Mouse (Mus musculus): ENCODE results near the gene Epas1. TPM values are rescaled to one million over a fixed set of nuclear protein-coding genes. Genes with fewer than 3 reads are reported as not detected.

Epas1 gene
- total RNA-seq (2021), result 10 to 100 TPM; 80.4 to 85.4 TPM
- long read RNA-seq, experiment 1, full-length matches to known transcripts, result 59 of 96 reads
- long read RNA-seq, experiment 1, partial matches to known transcripts, result 32 of 96 reads
- long read RNA-seq, experiment 1, other reads (novel, unspliced or antisense), result 5 of 96 reads
- long read RNA-seq, experiment 2, full-length matches to known transcripts, result 18 of 32 reads
- long read RNA-seq, experiment 2, partial matches to known transcripts, result 13 of 32 reads
- long read RNA-seq, experiment 2, other reads (novel, unspliced or antisense), result 1 of 32 reads

- peak; percentile 51 to 54 for DNase-seq (ENCODE audit: low spot score in 2 of 2)
Observed at GRCm38 (mm10) chr17:86753130-86753821, at the start of gene Epas1. Gene Epas1, plus strand, starts transcription at chr17:86753700.

DNA sequence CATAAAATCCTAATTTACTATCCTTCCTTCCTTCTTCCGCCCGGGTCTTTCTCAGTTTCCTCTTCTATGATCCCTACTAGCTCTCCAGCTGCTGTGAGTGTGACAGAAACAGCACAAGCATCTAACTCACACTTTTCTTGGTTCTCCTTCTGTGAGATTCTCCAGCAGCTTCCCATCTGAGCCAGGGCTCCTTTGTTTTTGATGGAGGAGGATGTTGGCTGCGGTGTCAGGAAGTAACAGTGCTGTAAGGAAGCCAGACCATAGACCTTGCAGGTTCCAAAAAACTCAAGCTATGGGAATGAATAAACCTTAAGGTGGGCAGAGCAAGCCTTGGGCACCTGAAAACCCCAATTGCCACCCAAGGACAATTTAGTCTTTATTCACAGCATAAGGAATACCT lies 48.3 kb upstream of the Epas1 start:
- DNase-seq (ENCODE audit: low spot score in 2 of 2), result no peak

DNA sequence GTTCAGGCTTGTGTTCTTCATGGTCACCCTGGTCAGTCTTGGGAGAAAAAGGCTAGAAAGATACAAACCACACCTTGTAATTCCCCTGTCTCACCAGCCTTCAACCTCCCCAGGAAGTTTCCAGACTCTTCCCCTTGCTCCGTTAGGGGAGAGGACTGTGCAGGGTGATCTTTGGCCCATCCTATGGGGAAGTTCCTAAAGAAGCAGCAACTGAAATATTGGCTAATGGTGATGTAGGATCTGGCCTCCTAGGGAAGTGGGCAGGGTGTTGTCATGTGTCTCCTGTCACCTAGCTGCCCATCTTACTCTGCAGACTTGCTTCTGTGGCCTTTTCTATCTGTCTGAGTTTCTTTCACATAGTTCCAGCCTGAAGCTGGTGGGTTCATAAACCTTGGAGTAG lies 47.0 kb upstream of the Epas1 start:
- DNase-seq (ENCODE audit: low spot score in 2 of 2), result no peak

DNA sequence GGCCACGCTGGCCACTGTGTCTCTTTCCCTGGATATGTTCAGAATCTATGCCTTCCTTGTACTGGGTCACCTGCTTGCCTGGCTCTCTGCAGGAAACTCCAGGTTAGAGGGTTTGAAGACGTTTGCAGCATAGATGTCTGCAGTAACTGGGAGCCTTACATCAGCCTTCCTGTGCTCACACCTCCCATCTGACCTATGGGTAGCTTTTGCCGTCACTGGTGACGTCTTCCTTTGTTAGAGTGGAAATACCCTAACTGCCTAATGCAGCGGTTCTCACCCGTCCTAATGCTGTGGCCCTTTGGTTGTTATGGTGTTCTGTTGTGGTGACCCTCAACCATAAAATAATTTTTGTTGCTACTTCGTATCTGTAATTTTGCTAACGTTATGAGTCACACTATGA lies 43.7 kb upstream of the Epas1 start:
- no peak for DNase-seq (ENCODE audit: low spot score in 2 of 2)

DNA sequence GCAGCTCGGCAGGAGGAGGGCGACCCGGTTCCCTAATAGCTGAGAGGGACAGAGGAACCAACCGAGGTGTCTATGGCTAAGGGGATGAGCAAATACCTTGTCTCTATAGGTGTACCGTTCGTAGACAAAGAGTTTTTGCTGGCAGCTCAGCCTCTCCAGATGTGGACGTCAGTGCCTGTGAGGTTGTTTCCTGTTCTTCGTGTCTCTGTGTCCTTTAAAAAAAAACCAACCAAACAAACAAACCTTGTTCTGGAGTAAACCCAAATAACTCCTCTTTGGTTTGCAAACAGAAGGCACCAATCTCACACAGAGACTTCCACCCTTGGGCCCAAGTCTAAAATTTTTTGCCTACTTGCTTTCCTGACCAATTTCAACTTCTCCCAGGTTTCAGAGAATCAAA lies 43.1 kb upstream of the Epas1 start:
- no peak for DNase-seq (ENCODE audit: low spot score in 2 of 2)

DNA sequence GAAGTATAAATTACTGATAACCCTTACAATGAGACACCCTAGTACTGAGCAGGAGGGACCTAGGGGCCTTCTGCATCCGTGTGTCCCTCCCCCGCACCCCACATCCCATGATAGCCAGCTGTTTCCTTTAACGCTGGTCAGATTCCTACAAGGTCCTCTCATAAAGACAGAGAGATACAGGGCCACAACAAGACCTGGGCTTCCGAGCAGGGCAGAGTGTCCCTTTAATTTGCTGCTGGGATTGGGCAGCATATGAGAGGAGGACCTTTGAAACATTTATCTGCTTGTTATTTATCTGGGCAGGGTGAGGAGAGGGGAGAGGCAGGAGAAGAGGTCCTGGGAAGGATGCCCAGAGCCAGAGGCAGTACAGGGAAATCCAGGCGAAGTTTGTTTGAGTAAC lies 41.6 kb upstream of the Epas1 start:
- no peak for DNase-seq (ENCODE audit: low spot score in 2 of 2)

GRCm38 (mm10) chr17:86712601-86713000 lies 40.9 kb upstream of the Epas1 start:
- no peak for DNase-seq (ENCODE audit: low spot score in 2 of 2)

DNA sequence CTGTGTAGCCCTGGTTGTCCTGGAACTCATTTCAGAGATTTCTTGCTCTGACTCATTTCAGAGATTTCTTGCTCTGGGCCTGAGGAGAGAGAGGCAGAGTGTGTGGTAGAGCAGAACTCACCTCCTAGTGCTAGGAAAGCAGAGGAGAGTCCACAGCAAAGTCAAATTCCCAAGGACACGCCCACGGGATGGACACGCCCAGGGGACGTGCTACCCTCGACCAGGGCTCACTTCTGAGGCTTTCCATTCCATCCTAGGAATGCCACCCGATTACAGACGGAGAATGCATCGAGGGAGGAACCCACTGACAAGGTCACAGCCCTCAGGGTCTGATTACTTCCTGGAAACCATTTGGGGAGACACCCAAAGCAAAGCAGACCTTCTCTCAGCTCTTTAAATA lies 39.9 kb upstream of the Epas1 start:
- no peak for DNase-seq (ENCODE audit: low spot score in 2 of 2)

DNA sequence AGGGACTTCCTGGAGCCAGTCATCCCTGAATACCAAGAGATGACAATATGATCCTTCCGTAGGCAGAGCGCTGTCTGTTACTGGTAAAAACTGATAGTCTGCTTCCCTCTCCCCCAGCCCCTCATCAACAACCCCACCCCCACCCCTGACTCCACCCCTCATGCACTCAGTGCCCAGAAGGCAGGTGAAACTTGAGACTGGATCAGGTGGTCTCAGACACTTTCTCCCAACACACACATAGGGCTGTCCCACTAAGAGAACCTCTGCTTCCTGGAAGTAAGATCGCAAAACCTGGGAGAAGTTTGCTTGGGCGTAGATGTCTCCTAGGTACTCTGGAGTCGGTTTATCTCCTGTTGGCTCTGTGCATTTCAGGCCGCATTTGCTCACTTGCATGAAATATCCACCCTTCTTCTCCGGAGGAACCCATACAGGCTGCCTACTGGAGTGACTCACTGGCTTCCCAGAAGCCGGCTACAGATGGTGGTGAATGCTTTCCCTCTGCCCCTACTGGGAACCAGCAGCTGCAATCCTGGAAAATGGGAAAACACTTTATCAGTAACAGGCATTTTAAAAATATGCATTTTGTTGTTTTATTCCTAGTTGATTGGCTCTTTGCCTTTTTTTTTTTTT lies 28.6 kb upstream of the Epas1 start:
- peak in 1 of 2 experiments; percentile 6 for DNase-seq (ENCODE audit: low spot score in 2 of 2)

DNA sequence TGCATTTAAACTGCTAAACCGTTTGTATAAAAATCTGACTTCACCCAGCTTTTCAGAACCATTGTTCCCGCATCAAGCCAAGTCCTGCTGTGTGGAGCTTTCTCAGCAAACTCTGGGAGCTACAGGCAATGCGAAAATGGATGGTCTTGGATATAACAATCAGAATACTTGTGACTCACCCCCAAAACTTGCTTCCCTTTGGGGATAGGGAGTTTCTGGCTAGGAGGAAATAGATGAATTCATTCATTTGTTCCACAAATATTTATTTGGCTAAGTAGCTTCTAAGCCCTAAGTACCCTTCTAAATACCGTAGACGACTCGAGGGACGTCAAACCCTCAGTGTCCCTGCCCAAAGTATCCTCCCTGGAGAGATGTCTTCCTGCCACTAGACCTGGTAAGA lies 27.0 kb upstream of the Epas1 start:
- no peak for DNase-seq (ENCODE audit: low spot score in 2 of 2)

GRCm38 (mm10) chr17:86727031-86727430 lies 26.5 kb upstream of the Epas1 start:
- DNase-seq (ENCODE audit: low spot score in 2 of 2), result no peak

DNA sequence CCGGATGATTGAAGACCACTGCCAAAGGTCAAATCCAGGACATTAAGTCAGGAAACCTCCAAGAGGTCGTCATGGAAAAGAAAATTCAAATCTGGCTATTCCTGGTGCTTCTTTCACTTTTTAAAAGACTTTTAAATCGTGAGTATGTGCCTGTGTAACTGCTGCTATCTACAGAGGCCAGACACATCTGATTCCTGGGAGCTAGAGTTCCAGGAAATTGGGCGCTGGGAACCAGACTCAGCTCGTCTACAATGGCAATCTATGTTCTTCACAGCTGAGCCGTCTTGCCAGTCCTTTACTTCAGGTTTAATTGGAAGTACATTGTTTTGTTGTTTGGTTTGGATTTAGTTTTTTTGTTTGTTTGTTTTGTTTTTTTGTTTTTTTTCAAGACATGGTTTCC lies 22.2 kb upstream of the Epas1 start:
- DNase-seq (ENCODE audit: low spot score in 2 of 2), result no peak

DNA sequence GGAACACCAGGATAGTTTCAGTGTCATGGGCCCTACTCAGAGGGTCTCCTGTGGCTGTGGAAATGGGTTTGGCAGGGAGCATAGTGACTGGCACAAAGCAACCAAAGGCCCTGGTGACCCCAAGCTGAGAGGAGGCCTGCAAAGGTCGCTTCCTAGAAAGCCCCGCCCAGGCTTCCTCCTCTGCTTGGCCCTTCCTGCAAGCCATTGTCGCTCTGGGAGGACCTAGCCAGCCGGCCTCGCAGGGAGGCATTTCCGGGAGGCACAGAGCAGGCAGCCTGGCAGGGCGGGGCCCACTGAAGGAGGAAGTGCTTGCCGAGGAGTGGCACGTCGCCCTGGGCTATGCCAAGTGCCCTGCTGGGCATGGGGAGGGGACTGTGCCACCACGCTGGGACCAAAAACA lies 21.5 kb upstream of the Epas1 start:
- peak; percentile 5 to 8 for DNase-seq (ENCODE audit: low spot score in 2 of 2)

DNA sequence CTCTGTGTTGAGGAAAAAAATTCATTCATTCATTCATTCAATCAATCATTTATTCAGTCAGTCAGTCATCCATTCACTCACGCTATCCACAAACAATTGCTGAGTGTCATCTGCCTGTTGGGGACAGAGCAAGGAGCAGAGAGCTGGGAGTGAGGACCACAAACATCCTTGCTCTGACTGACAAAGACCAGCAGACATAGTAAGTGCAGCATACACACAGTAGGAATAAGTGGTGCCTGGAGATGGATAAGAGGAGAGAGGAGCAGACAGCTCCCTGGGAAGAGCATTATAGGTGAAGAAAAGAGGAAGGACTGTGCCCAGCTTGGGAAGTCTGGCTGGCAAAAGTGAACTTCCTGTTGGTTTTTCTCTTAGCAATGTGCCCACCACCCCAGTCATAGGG lies 21.0 kb upstream of the Epas1 start:
- no peak for DNase-seq (ENCODE audit: low spot score in 2 of 2)

- no peak for DNase-seq (ENCODE audit: low spot score in 2 of 2)
Observed at GRCm38 (mm10) chr17:86733644-86734043, 19.9 kb upstream of the Epas1 start.

DNA sequence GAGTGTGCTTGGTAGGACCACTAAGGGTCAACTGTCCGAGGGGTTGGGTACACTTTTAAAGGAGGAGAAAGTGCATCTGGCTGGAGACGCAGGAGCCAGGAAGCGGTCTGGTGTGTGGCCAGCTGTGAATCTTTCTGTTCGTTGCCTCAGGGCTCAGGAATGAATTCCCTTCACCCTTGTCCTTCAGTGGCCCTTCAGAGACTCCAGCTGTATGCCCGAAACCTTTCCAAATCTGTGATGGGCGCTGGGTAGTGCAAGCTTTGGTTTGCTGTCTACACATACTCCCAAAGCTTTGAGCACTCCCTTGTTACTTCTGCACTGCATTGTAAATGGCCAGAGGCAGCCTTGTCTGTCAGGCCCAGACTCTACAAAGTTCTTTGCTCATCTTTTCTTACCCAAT lies 15.0 kb upstream of the Epas1 start:
- DNase-seq (ENCODE audit: low spot score in 2 of 2), result no peak

GRCm38 (mm10) chr17:86743351-86743941 lies 10.1 kb upstream of the Epas1 start:
- no peak for DNase-seq (ENCODE audit: low spot score in 2 of 2)

DNA sequence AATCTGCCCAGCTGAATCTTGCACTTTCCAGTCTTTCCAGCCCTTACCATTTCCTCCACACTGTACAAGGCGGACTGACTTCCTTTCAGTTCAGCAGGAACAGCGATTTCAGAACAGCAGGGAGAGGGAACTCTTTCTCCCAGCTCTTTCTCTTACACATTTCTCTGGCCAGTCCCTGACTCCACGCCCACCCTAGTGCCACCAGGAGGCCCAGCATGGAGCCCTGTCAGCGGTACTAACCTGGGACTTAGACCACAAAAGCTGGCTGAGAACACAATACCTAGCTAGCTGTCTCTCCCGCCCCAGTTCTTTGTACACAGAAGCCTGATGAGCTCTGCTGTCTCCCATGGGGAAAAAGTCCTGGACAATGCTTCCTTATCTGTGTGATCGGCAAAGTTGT lies 8.6 kb upstream of the Epas1 start:
- no peak for DNase-seq (ENCODE audit: low spot score in 2 of 2)

DNA sequence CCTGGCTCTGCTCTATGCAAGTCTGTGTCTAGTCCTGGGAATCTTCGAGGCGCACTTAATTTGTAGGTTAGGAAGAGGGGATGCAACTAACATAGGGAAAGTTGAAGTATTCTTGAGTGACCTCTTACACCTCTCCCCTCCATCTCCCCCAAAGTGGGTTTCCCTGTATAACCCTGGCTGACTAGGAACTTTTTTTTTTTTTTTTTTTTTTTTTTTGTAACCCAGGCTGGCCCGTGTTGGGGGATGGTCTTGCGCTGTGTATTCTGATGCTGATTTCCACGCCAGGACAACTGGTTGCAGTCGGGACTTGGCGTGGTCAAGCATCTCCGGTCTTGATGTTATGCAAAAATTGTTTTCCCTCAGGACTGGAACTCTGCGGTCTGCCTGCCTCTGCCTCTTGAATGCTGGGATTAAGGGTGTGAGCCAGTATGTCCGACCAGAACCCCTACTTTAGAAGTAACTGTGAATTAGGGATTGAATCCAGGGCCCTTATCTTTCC lies 2.1 kb upstream of the Epas1 start:
- DNase-seq (ENCODE audit: low spot score in 2 of 2), result no peak

- no peak for DNase-seq (ENCODE audit: low spot score in 2 of 2)
Observed at GRCm38 (mm10) chr17:86753931-86754805, 668 bp downstream of the Epas1 start.
